Mouse (Mus musculus): Measurements from ENCODE around the gene Dpf1. TPM values are rescaled to one million over a fixed set of nuclear protein-coding genes. Genes with fewer than 3 reads are reported as not detected.

The Dpf1 gene
- polyA plus RNA-seq, 1 experiment: 0.60 TPM

DNA sequence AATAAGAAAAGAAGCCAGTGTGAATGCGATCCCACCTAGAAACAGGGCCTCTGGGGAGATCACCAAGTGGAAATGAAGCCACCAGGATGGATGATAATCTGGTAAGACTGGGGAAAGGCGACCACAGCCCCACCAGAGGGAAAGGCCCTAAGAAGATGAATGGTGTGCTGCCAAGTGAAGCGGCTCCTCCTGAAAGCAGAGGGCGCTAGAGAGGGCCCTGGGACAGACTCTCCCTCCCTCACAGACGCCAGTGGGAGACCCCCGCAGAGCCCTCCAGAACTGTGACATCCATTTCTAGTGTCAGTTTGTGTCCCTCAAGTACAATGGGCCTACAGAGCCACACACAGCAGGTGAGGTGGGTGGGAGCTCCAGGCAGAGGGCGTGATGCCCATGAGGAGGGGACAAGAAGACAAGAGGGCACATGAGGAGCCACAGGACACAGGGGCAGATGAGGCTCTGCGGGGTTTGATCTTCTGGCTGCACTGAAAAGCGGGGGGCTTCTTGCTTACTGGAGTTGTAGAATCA is 33.1 kb downstream of the Dpf1 start:
- TF ChIP-seq CTCF (IDR thresholded peaks at IDR 0.05; ENCODE audit: low read depth, low read length) (peak; percentile 13; the same call in 1 of the 2 replicates), POLR2A (IDR thresholded peaks at IDR 0.05; ENCODE audit: borderline replicate concordance, low read depth, low read length) (no peak)
- Histone ChIP-seq H3K27ac (ENCODE audit: insufficient read depth, low read depth, low read length) (no peak overlapping the region), H3K4me3 (ENCODE audit: insufficient read depth, low read length) (no peak overlapping the region), H3K4me1 (ENCODE audit: control insufficient read depth, insufficient read depth, low read length) (no peaks in the 10 kb centered on the region)

DNA sequence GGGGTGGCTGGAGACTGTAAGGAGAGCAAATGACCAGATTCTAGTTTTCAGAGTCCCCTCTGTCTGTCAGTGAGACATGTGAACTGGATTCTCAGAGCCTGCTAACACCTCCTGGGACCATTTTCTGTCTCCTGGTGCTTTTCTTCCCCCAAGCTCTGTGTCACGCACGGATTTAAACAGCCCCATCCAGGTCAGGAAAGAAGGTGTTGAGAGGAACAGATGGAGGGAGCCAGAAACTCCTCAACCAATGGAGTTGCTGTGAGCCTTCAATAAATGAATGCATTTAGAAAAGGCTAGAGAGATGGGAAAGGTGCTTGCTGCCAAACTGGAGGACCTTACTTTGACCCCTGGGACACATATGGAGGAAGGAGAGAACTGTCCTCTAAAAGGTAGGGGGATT is 34.0 kb downstream of the Dpf1 start:
- Histone ChIP-seq H3K4me3 (ENCODE audit: insufficient read depth, low read length) (no peak overlapping the region), H3K27ac (ENCODE audit: insufficient read depth, low read depth, low read length) (no peak overlapping the region), H3K4me1 (ENCODE audit: control insufficient read depth, insufficient read depth, low read length) (no peaks in the 10 kb centered on the region)
- no peak for TF ChIP-seq POLR2A (IDR thresholded peaks at IDR 0.05; ENCODE audit: borderline replicate concordance, low read depth, low read length)
- no peak for TF ChIP-seq CTCF (IDR thresholded peaks at IDR 0.05; ENCODE audit: low read depth, low read length)

DNA sequence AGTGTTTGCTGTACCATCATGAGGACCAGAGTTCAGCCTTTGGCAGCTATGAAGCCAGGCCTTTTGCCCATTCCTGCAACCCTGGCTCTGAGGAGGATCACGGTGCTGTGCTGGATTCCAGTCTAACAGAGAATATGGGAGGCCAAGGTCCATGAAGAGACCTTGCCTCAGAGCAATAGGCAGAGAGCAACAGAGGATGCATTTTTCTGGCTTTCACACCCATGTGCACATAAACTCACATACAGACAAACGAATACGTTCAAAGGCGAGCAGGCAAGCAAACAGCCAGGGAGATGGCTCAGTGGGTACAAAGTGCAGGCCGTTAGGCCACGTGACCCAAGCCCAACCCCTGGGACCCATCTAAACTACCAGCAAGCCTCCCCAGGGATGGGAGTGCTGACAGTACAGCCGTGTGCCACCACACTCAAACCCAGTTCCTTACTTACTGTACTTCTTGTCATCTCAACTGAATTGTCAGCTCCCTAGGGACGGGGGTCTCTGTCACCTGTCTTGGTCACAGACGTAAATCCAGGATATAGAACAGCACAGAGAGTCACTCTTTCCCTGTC is 34.7 kb downstream of the Dpf1 start:
- no peak overlapping the region for H3K4me3 ChIP-seq (ENCODE audit: insufficient read depth, low read length)
- no peaks in the 10 kb centered on the region for H3K4me1 ChIP-seq (ENCODE audit: control insufficient read depth, insufficient read depth, low read length)
- TF ChIP-seq CTCF (IDR thresholded peaks at IDR 0.05; ENCODE audit: low read depth, low read length): no peak
- TF ChIP-seq POLR2A (IDR thresholded peaks at IDR 0.05; ENCODE audit: borderline replicate concordance, low read depth, low read length): no peak

DNA sequence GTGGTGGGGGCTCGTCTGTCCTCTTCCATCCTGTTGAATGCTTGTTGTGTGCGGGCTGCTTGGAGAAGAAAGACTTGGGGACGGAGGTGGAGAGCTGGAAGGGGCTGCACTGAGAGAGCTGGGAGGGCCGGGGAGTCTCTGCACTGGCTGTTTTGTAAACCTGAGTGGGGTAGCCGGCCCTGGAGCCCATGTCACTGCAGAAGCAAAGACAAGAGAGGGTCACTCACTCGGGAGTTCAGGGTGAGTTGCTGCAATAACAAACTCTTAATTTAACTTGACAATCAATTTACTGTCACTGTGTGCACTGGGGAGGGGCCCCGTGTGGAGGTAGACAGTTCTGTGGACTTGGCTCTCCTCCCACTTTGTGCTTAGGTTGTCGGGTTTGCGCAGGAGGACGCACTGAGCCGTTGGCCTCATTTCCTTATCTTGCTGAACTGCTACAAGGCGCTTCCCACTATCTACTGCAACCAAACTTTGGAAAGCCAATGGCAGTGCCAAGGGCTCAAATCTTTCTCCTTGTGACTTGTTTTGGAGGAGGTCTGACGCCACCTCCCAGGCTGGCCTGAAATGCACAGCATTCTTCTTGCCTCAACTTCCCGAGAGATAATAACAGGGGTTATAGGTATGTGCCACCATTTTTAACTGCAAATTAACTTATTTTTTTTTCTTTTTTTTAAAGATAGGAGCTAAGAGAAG is 35.4 kb downstream of the Dpf1 start:
- Histone ChIP-seq H3K4me3 (ENCODE audit: insufficient read depth, low read length) (no peak overlapping the region), H3K27ac (ENCODE audit: insufficient read depth, low read depth, low read length) (no peak overlapping the region), H3K4me1 (ENCODE audit: control insufficient read depth, insufficient read depth, low read length) (no peaks in the 10 kb centered on the region)
- TF ChIP-seq CTCF (IDR thresholded peaks at IDR 0.05; ENCODE audit: low read depth, low read length): no peak
- TF ChIP-seq POLR2A (IDR thresholded peaks at IDR 0.05; ENCODE audit: borderline replicate concordance, low read depth, low read length): no peak

More for the DNA sequence above, 34.7 kb downstream of the Dpf1 start:
- H3K27ac ChIP-seq (ENCODE audit: insufficient read depth, low read depth, low read length): no peak overlapping the region

DNA sequence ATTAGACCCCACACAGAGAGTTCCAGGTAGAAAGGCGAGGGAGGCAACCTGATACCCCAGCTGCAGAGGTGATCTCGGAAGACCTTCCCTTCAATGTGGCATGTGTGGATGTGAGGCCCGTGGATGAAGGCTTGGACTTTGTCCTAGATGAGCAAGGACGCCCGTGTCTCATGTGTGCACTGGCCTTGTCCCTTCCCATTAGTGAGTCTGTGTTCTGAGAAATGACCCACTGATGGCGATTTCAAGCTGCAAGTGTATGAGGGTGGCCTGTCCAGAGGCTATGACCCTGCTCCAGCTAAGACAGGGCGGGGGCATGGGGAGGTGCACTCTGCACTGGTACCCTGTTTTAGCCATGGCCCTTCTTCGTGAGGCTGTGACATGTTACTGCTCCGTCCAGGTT is 36.5 kb downstream of the Dpf1 start:
- Histone ChIP-seq H3K27ac (ENCODE audit: insufficient read depth, low read depth, low read length) (no peak overlapping the region), H3K4me1 (ENCODE audit: control insufficient read depth, insufficient read depth, low read length) (no peaks in the 10 kb centered on the region), H3K4me3 (ENCODE audit: insufficient read depth, low read length) (no peak overlapping the region)
- TF ChIP-seq CTCF (IDR thresholded peaks at IDR 0.05; ENCODE audit: low read depth, low read length) (no peak), POLR2A (IDR thresholded peaks at IDR 0.05; ENCODE audit: borderline replicate concordance, low read depth, low read length) (no peak)

DNA sequence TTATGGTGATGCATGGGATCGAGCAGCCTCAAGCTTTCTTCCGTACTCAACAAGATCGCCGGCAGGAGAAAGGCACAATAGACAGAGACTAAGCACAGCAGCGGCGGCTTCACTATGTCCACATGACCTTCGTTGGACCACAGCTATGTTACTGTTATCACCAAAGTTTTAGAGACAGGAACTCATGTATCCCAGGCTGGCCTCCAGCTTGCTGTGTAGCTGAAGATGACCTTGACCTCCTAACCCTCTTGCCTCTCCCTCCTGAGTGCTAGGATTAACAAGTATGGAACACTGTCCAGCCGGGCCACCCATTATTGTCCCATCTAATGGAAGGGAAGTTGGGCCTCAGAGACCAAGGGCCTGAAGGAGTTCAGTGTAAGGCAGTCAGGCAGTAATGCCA is 37.1 kb downstream of the Dpf1 start:
- no peaks in the 10 kb centered on the region for H3K4me1 ChIP-seq (ENCODE audit: control insufficient read depth, insufficient read depth, low read length)
- no peak for TF ChIP-seq POLR2A (IDR thresholded peaks at IDR 0.05; ENCODE audit: borderline replicate concordance, low read depth, low read length)
- no peak for TF ChIP-seq CTCF (IDR thresholded peaks at IDR 0.05; ENCODE audit: low read depth, low read length)
- H3K4me3 ChIP-seq (ENCODE audit: insufficient read depth, low read length): no peak overlapping the region
- no peak overlapping the region for H3K27ac ChIP-seq (ENCODE audit: insufficient read depth, low read depth, low read length)

DNA sequence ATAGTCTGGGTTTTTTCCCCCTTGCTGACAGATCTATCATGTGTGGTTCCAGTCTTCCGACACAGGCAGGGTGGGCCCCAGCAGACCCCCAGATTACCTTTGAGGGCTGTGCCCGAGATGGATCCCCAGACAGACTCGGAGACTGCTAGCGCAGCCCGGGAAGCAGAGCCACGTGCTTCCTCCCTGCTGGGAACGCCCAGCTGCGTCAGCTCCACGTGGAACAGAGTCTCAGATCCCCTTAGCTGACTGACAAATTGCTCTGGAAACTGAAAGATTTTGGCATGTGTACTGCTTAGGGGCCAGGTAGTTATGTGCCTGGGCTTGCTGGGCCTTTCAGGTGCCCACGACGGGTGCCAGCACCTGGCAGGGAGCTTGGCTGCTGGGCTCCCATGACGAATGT is 38.0 kb downstream of the Dpf1 start:
- TF ChIP-seq POLR2A (IDR thresholded peaks at IDR 0.05; ENCODE audit: borderline replicate concordance, low read depth, low read length) (no peak), CTCF (IDR thresholded peaks at IDR 0.05; ENCODE audit: low read depth, low read length) (no peak)
- Histone ChIP-seq H3K4me1 (ENCODE audit: control insufficient read depth, insufficient read depth, low read length) (no peaks in the 10 kb centered on the region), H3K27ac (ENCODE audit: insufficient read depth, low read depth, low read length) (no peak overlapping the region), H3K4me3 (ENCODE audit: insufficient read depth, low read length) (no peak overlapping the region)

DNA sequence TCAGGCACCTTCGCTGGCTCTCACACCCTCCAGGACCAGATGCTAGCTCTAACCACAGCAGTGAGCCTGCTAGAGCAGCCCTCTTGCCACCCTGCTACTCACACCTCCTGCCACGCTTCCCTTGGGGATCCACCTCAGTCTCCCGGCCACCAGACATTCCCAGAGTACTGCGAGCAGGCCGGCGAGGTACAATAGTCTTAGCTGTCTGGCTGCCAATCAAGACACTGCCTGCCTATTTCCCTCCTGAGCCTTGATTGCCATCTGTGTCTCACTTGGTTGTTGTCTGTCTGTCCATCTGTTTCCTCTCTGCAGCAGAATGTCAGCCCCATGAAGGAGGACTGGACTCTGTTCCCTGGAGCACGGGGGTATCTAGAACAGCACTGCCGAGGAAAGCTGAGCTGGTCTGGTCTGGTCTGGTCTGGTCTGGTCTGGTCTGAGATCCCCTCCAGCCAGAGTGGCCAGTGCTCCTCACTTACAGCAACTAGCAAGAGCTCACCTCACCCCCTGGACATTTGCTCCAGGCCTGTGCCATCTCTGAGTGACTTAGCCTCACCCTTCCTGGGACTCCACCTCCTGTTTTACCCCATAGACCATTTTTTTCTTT is 38.8 kb downstream of the Dpf1 start:
- Histone ChIP-seq H3K27ac (ENCODE audit: insufficient read depth, low read depth, low read length) (no peak overlapping the region), H3K4me3 (ENCODE audit: insufficient read depth, low read length) (no peak overlapping the region), H3K4me1 (ENCODE audit: control insufficient read depth, insufficient read depth, low read length) (no peaks in the 10 kb centered on the region)
- TF ChIP-seq POLR2A (IDR thresholded peaks at IDR 0.05; ENCODE audit: borderline replicate concordance, low read depth, low read length) (no peak), CTCF (IDR thresholded peaks at IDR 0.05; ENCODE audit: low read depth, low read length) (no peak)

DNA sequence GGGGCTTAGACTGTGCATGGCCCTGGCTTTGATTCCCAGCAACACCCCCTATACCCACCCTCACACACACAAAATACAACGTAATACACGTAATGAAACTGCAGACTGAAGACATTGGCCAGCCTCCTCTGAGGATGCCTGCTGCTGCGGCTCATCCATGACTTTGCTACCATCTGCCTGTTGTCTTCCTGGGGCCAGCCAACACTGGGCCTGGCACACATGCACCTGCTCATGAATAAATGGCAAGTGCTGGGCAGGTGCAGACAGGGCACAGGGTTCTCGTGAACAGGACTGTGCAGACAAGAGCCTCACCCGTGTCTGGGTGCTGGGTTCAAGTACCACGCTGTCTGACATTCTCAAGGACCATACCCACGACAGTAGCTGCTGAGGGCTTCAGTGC is 40.0 kb downstream of the Dpf1 start:
- Histone ChIP-seq H3K4me1 (ENCODE audit: control insufficient read depth, insufficient read depth, low read length) (no peaks in the 10 kb centered on the region), H3K27ac (ENCODE audit: insufficient read depth, low read depth, low read length) (no peak overlapping the region), H3K4me3 (ENCODE audit: insufficient read depth, low read length) (no peak overlapping the region)
- TF ChIP-seq CTCF (IDR thresholded peaks at IDR 0.05; ENCODE audit: low read depth, low read length): no peak
- no peak for TF ChIP-seq POLR2A (IDR thresholded peaks at IDR 0.05; ENCODE audit: borderline replicate concordance, low read depth, low read length)

DNA sequence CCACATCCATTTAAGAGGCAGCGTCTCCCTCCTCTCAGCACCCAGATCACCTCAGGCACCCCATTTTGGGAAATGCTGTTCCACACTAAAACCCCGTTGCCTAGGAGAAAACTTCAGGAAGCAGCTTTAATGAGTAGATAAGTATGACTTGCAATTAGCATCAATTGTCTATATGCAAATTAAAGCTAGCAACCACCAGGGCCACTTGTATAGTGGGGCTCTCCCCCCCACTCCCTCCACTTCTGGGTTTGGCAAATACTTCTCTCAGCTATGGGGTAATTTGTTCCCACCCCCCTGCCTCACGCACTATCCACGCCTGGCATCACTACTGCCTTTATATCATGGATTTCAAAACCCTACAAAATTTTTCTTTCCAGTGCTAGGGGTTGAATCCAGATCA is 41.8 kb downstream of the Dpf1 start:
- TF ChIP-seq POLR2A (IDR thresholded peaks at IDR 0.05; ENCODE audit: borderline replicate concordance, low read depth, low read length) (no peak), CTCF (IDR thresholded peaks at IDR 0.05; ENCODE audit: low read depth, low read length) (no peak)
- Histone ChIP-seq H3K4me1 (ENCODE audit: control insufficient read depth, insufficient read depth, low read length) (no peaks in the 10 kb centered on the region), H3K4me3 (ENCODE audit: insufficient read depth, low read length) (no peak overlapping the region), H3K27ac (ENCODE audit: insufficient read depth, low read depth, low read length) (no peak overlapping the region)
